Mouse (Mus musculus): ENCODE results near the gene Rhobtb1. TPM values are rescaled to one million over a fixed set of nuclear protein-coding genes. Genes with fewer than 3 reads are reported as not detected.

The Rhobtb1 gene
- polyA plus RNA-seq, 1 experiment from 2014 or later = 18.1 TPM

GRCm38 (mm10) chr10:69190434-69191160, 39.4 kb downstream of the Rhobtb1 start:
- H3K9ac ChIP-seq (replicated peaks; ENCODE audit: low read length) = no peak overlapping the region
- no peaks in the 10 kb centered on the region for H3K9me3 ChIP-seq (ENCODE audit: control insufficient read depth, low read length)
- H3K27me3 ChIP-seq (ENCODE audit: control insufficient read depth, insufficient read depth, low read length) = no peaks in the 10 kb centered on the region
- H3K27ac ChIP-seq (replicated peaks; ENCODE audit: low read depth, low read length) = no peak overlapping the region
- H3K4me2 ChIP-seq (ENCODE audit: low read length) = no peak overlapping the region
- no peak overlapping the region for H3K4me3 ChIP-seq (replicated peaks; ENCODE audit: low read depth, low read length)
- ATAC-seq (ENCODE audit: low FRiP score, low TSS enrichment) = no peak
- H3K4me1 ChIP-seq (ENCODE audit: control insufficient read depth, insufficient read depth, low read length) = no peaks in the 10 kb centered on the region
- no peaks in the 10 kb centered on the region for H3K36me3 ChIP-seq (ENCODE audit: control insufficient read depth, insufficient read depth, low read length)
- 87% methylated on average over 10 of the region's 10 CpGs for WGBS
- no peak for DNase-seq

- no peaks in the 10 kb centered on the region for H3K9me3 ChIP-seq (ENCODE audit: control insufficient read depth, low read length)
- H3K4me2 ChIP-seq (ENCODE audit: low read length) = no peak overlapping the region
- H3K4me3 ChIP-seq (replicated peaks; ENCODE audit: low read depth, low read length) = no peak overlapping the region
- no peaks in the 10 kb centered on the region for H3K36me3 ChIP-seq (ENCODE audit: control insufficient read depth, insufficient read depth, low read length)
- DNase-seq (no peak), ATAC-seq (ENCODE audit: low FRiP score, low TSS enrichment) (no peak)
- no peak overlapping the region for H3K9ac ChIP-seq (replicated peaks; ENCODE audit: low read length)
- no peak overlapping the region for H3K27ac ChIP-seq (replicated peaks; ENCODE audit: low read depth, low read length)
- WGBS = 95% methylated on average over 5 of the region's 5 CpGs
- no peaks in the 10 kb centered on the region for H3K4me1 ChIP-seq (ENCODE audit: control insufficient read depth, insufficient read depth, low read length)
- H3K27me3 ChIP-seq (ENCODE audit: control insufficient read depth, insufficient read depth, low read length) = no peaks in the 10 kb centered on the region
Measured at GRCm38 (mm10) chr10:69192266-69192665, 41.0 kb downstream of the Rhobtb1 start.

GRCm38 (mm10) chr10:69193721-69194120, 42.5 kb downstream of the Rhobtb1 start:
- H3K4me3 ChIP-seq (replicated peaks; ENCODE audit: low read depth, low read length) = no peak overlapping the region
- ATAC-seq (ENCODE audit: low FRiP score, low TSS enrichment) (no peak), DNase-seq (no peak)
- no peak overlapping the region for H3K9ac ChIP-seq (replicated peaks; ENCODE audit: low read length)
- H3K4me2 ChIP-seq (ENCODE audit: low read length) = no peak overlapping the region
- no peak overlapping the region for H3K27ac ChIP-seq (replicated peaks; ENCODE audit: low read depth, low read length)
- H3K36me3 ChIP-seq (ENCODE audit: control insufficient read depth, insufficient read depth, low read length) = no peaks in the 10 kb centered on the region
- H3K4me1 ChIP-seq (ENCODE audit: control insufficient read depth, insufficient read depth, low read length) = no peaks in the 10 kb centered on the region
- H3K9me3 ChIP-seq (ENCODE audit: control insufficient read depth, low read length) = no peaks in the 10 kb centered on the region
- H3K27me3 ChIP-seq (ENCODE audit: control insufficient read depth, insufficient read depth, low read length) = no peaks in the 10 kb centered on the region
- WGBS = 91% methylated on average over 10 of the region's 10 CpGs

- no peak overlapping the region for H3K9ac ChIP-seq (replicated peaks; ENCODE audit: low read length)
- H3K4me3 ChIP-seq (replicated peaks; ENCODE audit: low read depth, low read length) = no peak overlapping the region
- no peaks in the 10 kb centered on the region for H3K4me1 ChIP-seq (ENCODE audit: control insufficient read depth, insufficient read depth, low read length)
- H3K9me3 ChIP-seq (ENCODE audit: control insufficient read depth, low read length) = peaks cover 3% of the 10 kb centered on the region; the same call in 1 of the 2 replicates
- H3K4me2 ChIP-seq (ENCODE audit: low read length) = no peak overlapping the region
- no peaks in the 10 kb centered on the region for H3K36me3 ChIP-seq (ENCODE audit: control insufficient read depth, insufficient read depth, low read length)
- no peaks in the 10 kb centered on the region for H3K27me3 ChIP-seq (ENCODE audit: control insufficient read depth, insufficient read depth, low read length)
- no peak for ATAC-seq (ENCODE audit: low FRiP score, low TSS enrichment)
- DNase-seq = peak; percentile 20
- 15% methylated on average over 8 of the region's 8 CpGs for WGBS
- no peak overlapping the region for H3K27ac ChIP-seq (replicated peaks; ENCODE audit: low read depth, low read length)
Measured at GRCm38 (mm10) chr10:69204677-69205400, 53.6 kb downstream of the Rhobtb1 start.

GRCm38 (mm10) chr10:69206081-69206480, 54.8 kb downstream of the Rhobtb1 start:
- H3K9me3 ChIP-seq (ENCODE audit: control insufficient read depth, low read length) = peaks cover 3% of the 10 kb centered on the region; the same call in 1 of the 2 replicates
- H3K9ac ChIP-seq (replicated peaks; ENCODE audit: low read length) = no peak overlapping the region
- DNase-seq (no peak), ATAC-seq (ENCODE audit: low FRiP score, low TSS enrichment) (no peak)
- no peak overlapping the region for H3K4me3 ChIP-seq (replicated peaks; ENCODE audit: low read depth, low read length)
- H3K4me1 ChIP-seq (ENCODE audit: control insufficient read depth, insufficient read depth, low read length) = no peaks in the 10 kb centered on the region
- WGBS = 83% methylated on average over 6 of the region's 6 CpGs
- H3K27ac ChIP-seq (replicated peaks; ENCODE audit: low read depth, low read length) = no peak overlapping the region
- H3K36me3 ChIP-seq (ENCODE audit: control insufficient read depth, insufficient read depth, low read length) = no peaks in the 10 kb centered on the region
- no peak overlapping the region for H3K4me2 ChIP-seq (ENCODE audit: low read length)
- no peaks in the 10 kb centered on the region for H3K27me3 ChIP-seq (ENCODE audit: control insufficient read depth, insufficient read depth, low read length)

GRCm38 (mm10) chr10:69207481-69207880, 56.2 kb downstream of the Rhobtb1 start:
- no peak for ATAC-seq (ENCODE audit: low FRiP score, low TSS enrichment)

GRCm38 (mm10) chr10:69207981-69208630, 56.9 kb downstream of the Rhobtb1 start:
- H3K27ac ChIP-seq (replicated peaks; ENCODE audit: low read depth, low read length) = no peak overlapping the region
- 86% methylated on average over 15 of the region's 15 CpGs for WGBS
- no peak overlapping the region for H3K4me3 ChIP-seq (replicated peaks; ENCODE audit: low read depth, low read length)
- no peak overlapping the region for H3K9ac ChIP-seq (replicated peaks; ENCODE audit: low read length)
- H3K9me3 ChIP-seq (ENCODE audit: control insufficient read depth, low read length) = peaks cover 3% of the 10 kb centered on the region; the same call in 1 of the 2 replicates
- no peaks in the 10 kb centered on the region for H3K4me1 ChIP-seq (ENCODE audit: control insufficient read depth, insufficient read depth, low read length)
- H3K27me3 ChIP-seq (ENCODE audit: control insufficient read depth, insufficient read depth, low read length) = no peaks in the 10 kb centered on the region
- H3K36me3 ChIP-seq (ENCODE audit: control insufficient read depth, insufficient read depth, low read length) = no peaks in the 10 kb centered on the region
- ATAC-seq (ENCODE audit: low FRiP score, low TSS enrichment) (no peak), DNase-seq (no peak)
- no peak overlapping the region for H3K4me2 ChIP-seq (ENCODE audit: low read length)

More at GRCm38 (mm10) chr10:69207481-69207880, 56.2 kb downstream of the Rhobtb1 start:
- H3K4me3 ChIP-seq (replicated peaks; ENCODE audit: low read depth, low read length) = no peak overlapping the region
- H3K4me2 ChIP-seq (ENCODE audit: low read length) = no peak overlapping the region
- no peaks in the 10 kb centered on the region for H3K36me3 ChIP-seq (ENCODE audit: control insufficient read depth, insufficient read depth, low read length)
- no peak overlapping the region for H3K27ac ChIP-seq (replicated peaks; ENCODE audit: low read depth, low read length)
- H3K4me1 ChIP-seq (ENCODE audit: control insufficient read depth, insufficient read depth, low read length) = no peaks in the 10 kb centered on the region
- H3K9ac ChIP-seq (replicated peaks; ENCODE audit: low read length) = no peak overlapping the region
- H3K9me3 ChIP-seq (ENCODE audit: control insufficient read depth, low read length) = peaks cover 3% of the 10 kb centered on the region; the same call in 1 of the 2 replicates
- no peak for DNase-seq
- 87% methylated on average over 7 of the region's 7 CpGs for WGBS
- no peaks in the 10 kb centered on the region for H3K27me3 ChIP-seq (ENCODE audit: control insufficient read depth, insufficient read depth, low read length)

- DNase-seq = no peak
Measured at GRCm38 (mm10) chr10:69208705-69209104, 57.5 kb downstream of the Rhobtb1 start.

More at GRCm38 (mm10) chr10:69208705-69209104, 57.5 kb downstream of the Rhobtb1 start:
- Histone ChIP-seq H3K36me3 (ENCODE audit: control insufficient read depth, insufficient read depth, low read length) (no peaks in the 10 kb centered on the region), H3K9ac (replicated peaks; ENCODE audit: low read length) (no peak overlapping the region), H3K9me3 (ENCODE audit: control insufficient read depth, low read length) (peaks cover 3% of the 10 kb centered on the region; the same call in 1 of the 2 replicates), H3K4me2 (ENCODE audit: low read length) (no peak overlapping the region), H3K4me3 (replicated peaks; ENCODE audit: low read depth, low read length) (no peak overlapping the region), H3K27ac (replicated peaks; ENCODE audit: low read depth, low read length) (no peak overlapping the region), H3K27me3 (ENCODE audit: control insufficient read depth, insufficient read depth, low read length) (no peaks in the 10 kb centered on the region), H3K4me1 (ENCODE audit: control insufficient read depth, insufficient read depth, low read length) (peaks cover 3% of the 10 kb centered on the region)
- 92% methylated on average over 3 of the region's 3 CpGs for WGBS
- ATAC-seq (ENCODE audit: low FRiP score, low TSS enrichment) = no peak

Data from midbrain, embryonic 14.5 days (tissue).